Mouse (Mus musculus): ENCODE data around the gene Gm21317. TPM values are rescaled to one million over a fixed set of nuclear protein-coding genes. Genes with fewer than 3 reads are reported as not detected.
"Not testable (repeated sequence)": the region's sequence is repeated elsewhere in the genome, so short reads cannot be mapped to it uniquely, and the experiment has no call there.

Gm21317 gene
- not detected in 2 replicates for polyA plus RNA-seq (2016; fragmentation: Nextera tagmentation; extraction: Ambion mirVana)

- H3K9me3 ChIP-seq (replicated peaks); H3K27ac ChIP-seq (replicated peaks); H3K4me3 ChIP-seq; H3K4me1 ChIP-seq; H3K36me3 ChIP-seq; DNase-seq (ENCODE audit: low spot score); H3K27me3 ChIP-seq (ENCODE audit: low read depth, poor library complexity, severe bottlenecking): not testable (repeated sequence)
- WGBS = no CpG with 5 or more reads among the region's 6 CpGs
These were observed at the start of gene Gm21317 for GRCm38 (mm10) chrY:82224927-82225326. TSS of gene Gm21317 (plus strand) at chrY:82225227.

All from midbrain, embryonic 10.5 days (tissue).